8 mouse cellular contexts compared by ENCODE assay signal in genomic region chr4:111626118-111626830, GRCm38 (mm10).
DNase-seq lines count a peak whose midpoint lies in the region; ATAC-seq and TF ChIP-seq lines count a peak whose summit lies in the region.

No protein-coding gene starts in this region.

- no peaks in the 10 kb centered on the region for H3K36me3 ChIP-seq in heart, embryonic 11.5 days (ENCODE audit: control insufficient read depth, insufficient read depth, low read length)
- no peaks in the 10 kb centered on the region for H3K36me3 ChIP-seq in midbrain, postnatal 0 days (ENCODE audit: insufficient read depth, low read length)

- intact Hi-C loops in gastrocnemius, postnatal 36 days (cut with DNase I) = loop anchor here (2.0 kb wide), 2 partner anchors 129 to 299 kb away; no protein-coding TSS in a partner anchor
- intact Hi-C loops in left cerebral cortex, postnatal 4 days (cut with DNase I) = loop anchor here (2.0 to 10.0 kb wide), 2 partner anchors 129 to 291 kb away; no protein-coding TSS in a partner anchor

- H3K4me2 ChIP-seq in heart, embryonic 11.5 days = no peak overlapping the region
- H3K4me2 ChIP-seq in midbrain, postnatal 0 days (ENCODE audit: low read depth, low read length, poor library complexity, severe bottlenecking) = no peak overlapping the region

- H3K4me1 ChIP-seq in heart, embryonic 11.5 days (ENCODE audit: control insufficient read depth, insufficient read depth, low read length) = no peaks in the 10 kb centered on the region
- H3K4me1 ChIP-seq in midbrain, postnatal 0 days (ENCODE audit: insufficient read depth, low read length) = no peaks in the 10 kb centered on the region

- no peak overlapping the region for H3K27ac ChIP-seq in heart, embryonic 11.5 days (ENCODE audit: low read depth, low read length)
- H3K27ac ChIP-seq in midbrain, postnatal 0 days (ENCODE audit: low read depth, low read length) = no peak overlapping the region

- H3K27me3 ChIP-seq in heart, embryonic 11.5 days (ENCODE audit: control insufficient read depth, insufficient read depth, low read length) = no peaks in the 10 kb centered on the region
- H3K27me3 ChIP-seq in midbrain, postnatal 0 days (ENCODE audit: insufficient read depth, low read length) = no peaks in the 10 kb centered on the region

- H3K9ac ChIP-seq in heart, embryonic 11.5 days (ENCODE audit: low read depth, low read length) = no peak overlapping the region
- H3K9ac ChIP-seq in midbrain, postnatal 0 days (replicated peaks; ENCODE audit: low read length, poor library complexity, severe bottlenecking) = no peak overlapping the region

- WGBS in heart, embryonic 11.5 days (ENCODE audit: insufficient replicate concordance) = 28% methylated on average over 8 of the region's 8 CpGs
- WGBS in midbrain, postnatal 0 days = 37% methylated on average over 8 of the region's 8 CpGs

- DNase-seq in heart, adult 11 months = peak; percentile 90
- DNase-seq in embryo, embryonic 11.5 days (ENCODE audit: low read depth, low spot score) = peak; percentile 58
- DNase-seq in gastrocnemius, postnatal 36 days = peak; percentile 27 to 44
- DNase-seq in kidney, adult 18-20 months = peak; percentile 70
- peak; percentile 81 for DNase-seq in left cerebral cortex, postnatal 4 days
- peak; percentile 82 for DNase-seq in midbrain, postnatal 0 days (ENCODE audit: low spot score)
- DNase-seq in spleen, postnatal 4 days (ENCODE audit: low spot score in 2 of 2) = peak; percentile 37 to 77

- peak; percentile 90 for TF ChIP-seq CTCF in midbrain, postnatal 0 days (IDR thresholded peaks at IDR 0.05)

- H3K9me3 ChIP-seq in heart, embryonic 11.5 days (replicated peaks; ENCODE audit: control insufficient read depth, low read length) = no peaks in the 10 kb centered on the region
- no peaks in the 10 kb centered on the region for H3K9me3 ChIP-seq in midbrain, postnatal 0 days (ENCODE audit: low read length)

- ATAC-seq in heart, embryonic 11.5 days (replicated peaks; ENCODE audit: insufficient number of reproducible peaks, low FRiP score, low TSS enrichment) = no peak
- peak; percentile 75; the same call in 1 of the 2 replicates for ATAC-seq in midbrain, postnatal 0 days (ENCODE audit: low FRiP score)

- H3K4me3 ChIP-seq in heart, embryonic 11.5 days (ENCODE audit: low read depth, low read length) = no peak overlapping the region
- no peak overlapping the region for H3K4me3 ChIP-seq in midbrain, postnatal 0 days (ENCODE audit: low read depth, low read length)

Comparison
In these comparisons a context has a peak if more than half of its experiments do, and no peak if none do; other contexts are left out.
1. DNase-seq: peak in every context shown above with its lines; median percentile 90 in heart, adult 11 months; 82 in midbrain, postnatal 0 days; 81 in left cerebral cortex, postnatal 4 days; 70 in kidney, adult 18-20 months; 58 in embryo, embryonic 11.5 days; 57 in spleen, postnatal 4 days; 36 in gastrocnemius, postnatal 36 days.